Mouse (Mus musculus) neutrophil, adult 5-6 weeks (primary cell): Measurements from ENCODE around the gene Syt9. TPM values are rescaled to one million over a fixed set of nuclear protein-coding genes. Genes with fewer than 3 reads are reported as not detected.

Source experiments
- ATAC-seq: fragments of 151-379, 151-347 bp; 2 replicates; pipeline ENCODE4 v1.8.0; 2017; ENCODE audit warnings: mild to moderate bottlenecking, moderate TSS enrichment; ENCODE audit not compliant: insufficient number of reproducible peaks, poor library complexity, low FRiP score, severe bottlenecking; ENCODE audit errors: extremely low read depth
- total RNA-seq: library from RNA; stranded (forward); fragments of 200-1000 nt; gene quantifications from 2 replicates; pipeline ENCODE4 v1.2.3, GENCODE M21; 2017

The Syt9 gene
- total RNA-seq, 1 experiment from 2014 or later, result not detected

DNA sequence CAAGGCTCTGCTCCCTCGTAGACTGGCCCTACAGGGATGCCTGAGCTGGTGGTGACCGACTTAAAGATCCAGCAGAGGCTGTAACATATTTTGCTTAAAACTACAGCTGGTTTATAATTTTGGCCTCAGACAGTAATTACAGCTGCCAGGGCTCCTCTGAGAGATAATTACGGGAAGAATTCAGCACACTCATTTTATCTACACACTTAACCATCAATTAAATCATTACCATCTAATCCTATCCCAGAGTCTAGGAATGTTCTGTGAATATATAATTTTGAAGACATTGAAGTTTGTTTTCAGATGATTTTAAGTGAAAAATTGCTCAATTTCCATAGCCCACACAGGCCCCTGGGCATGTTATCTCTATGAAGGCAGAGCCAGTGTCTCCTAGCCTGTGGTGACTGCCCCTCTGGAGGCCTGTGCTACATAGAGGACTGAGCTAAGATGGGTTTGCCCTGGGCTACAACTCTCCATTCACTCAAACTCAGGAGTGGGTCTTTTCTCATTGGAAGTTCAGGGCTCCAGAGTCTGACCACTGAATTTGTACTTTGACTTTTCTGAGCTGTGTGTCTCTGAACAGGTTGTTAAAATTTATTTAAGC lies 157.7 kb downstream of the Syt9 start:
- no peak for ATAC-seq

DNA sequence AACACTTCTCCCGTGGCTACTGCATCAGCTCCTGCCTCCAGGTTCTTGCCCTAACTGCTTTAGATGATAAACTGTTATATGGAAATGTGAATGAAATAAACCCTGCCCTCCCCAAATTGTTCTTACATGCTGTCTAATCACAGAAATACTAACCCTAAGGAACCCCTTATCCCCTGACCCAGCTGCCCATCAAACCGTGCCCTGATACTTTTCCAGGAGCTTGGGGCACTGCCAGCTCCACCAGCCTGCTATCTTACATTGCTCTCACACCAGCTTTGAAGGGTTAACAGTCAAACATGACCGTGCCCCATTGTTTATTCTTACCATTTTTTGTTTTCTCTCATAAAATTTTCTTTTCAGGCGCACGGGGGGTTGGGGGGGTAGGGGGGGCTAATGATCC lies 158.8 kb downstream of the Syt9 start:
- ATAC-seq, result no peak

DNA sequence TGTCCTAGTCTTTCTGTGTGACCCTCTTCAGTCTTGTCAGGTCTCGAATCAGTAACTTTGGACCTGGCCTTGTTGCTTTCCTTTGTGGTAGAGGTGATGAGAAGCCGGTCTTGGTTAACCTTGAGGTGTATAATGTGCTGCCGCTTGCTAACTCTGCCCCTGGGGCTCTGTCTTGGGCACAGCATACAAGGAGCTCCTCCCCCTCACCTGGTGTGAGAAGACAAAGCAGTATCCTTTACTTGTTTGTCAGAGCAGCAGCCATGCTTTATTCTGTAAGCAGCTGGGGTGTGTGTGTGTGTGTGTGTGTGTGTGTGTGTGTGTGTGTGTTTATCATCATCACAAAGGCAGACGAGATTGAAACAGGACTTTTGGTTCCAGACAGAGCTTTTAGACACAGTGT lies 164.8 kb downstream of the Syt9 start:
- ATAC-seq, result no peak

DNA sequence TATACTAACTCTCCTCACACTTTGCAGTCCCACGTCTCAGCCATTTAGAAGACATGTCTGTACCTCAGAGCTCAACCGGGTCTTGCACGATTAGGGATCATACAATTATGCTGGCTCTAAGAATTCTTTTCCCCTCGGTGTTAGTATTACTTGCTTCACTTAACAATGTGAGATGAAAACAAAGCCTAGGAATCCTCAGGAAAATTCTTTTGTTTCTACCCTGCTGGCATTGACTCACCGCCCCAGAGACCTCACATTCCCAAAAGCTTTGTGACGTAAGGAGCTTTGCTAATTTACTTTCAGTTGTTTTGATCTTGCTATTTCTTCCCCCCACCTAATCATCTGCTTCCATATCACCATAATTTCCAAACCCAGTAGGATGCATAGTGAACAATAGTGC lies 166.0 kb downstream of the Syt9 start:
- ATAC-seq, result no peak

DNA sequence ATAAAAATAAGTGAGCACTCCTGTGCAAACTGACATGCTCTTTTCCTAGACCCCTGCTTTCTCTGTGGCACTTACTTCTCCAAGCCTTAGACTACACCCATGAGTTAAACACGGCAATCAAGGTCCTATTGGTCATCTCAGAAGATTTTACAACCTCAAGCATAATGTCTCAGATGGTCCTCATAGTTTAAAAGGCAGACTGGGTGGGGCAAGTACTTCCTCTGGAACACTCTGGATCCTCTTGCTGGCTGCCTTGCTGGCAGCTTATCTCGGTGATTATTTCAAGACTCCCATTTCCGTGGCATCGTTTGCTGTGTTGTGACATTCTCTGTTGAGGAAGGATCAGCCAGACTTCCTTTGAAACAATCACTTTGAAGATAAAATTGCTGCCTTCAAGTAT lies 169.5 kb downstream of the Syt9 start:
- ATAC-seq, result no peak

DNA sequence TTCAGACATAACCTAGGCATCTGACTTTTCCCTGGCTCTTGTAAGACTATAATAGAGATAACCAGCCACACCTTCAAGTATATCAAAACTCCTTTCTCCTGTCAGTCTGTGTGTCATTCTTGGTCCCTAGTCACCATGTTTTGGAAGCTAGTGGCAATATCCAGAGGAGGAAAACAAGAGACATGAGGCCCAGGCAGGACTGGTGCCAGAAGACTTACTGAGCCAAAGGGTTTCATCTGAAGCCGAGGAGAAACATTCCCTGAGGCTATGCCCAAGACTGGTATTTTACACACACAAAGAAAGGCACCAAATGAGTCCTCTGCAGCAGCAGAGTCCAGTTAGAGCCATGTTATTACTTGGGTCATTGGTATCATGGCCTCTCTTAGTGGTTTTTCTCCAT lies 174.5 kb downstream of the Syt9 start:
- no peak for ATAC-seq

DNA sequence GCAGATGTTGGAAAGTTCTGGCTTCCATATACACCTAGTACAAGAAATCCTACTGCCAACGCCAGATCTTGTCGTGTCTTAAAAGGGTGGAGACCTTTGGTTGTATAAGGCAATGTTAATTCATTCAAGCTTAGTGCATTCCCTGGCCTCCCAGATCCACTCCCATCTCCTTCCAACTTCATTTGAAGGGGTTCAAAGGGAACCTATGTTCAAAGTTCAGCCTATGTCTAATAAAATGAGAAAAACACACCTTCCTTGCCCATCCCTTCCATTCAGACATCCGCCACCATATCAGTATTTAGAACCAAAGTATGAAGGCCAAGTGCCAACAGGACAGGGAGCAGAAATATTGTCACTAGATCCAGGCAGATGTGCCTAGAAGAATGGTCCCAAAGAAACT lies 177.3 kb downstream of the Syt9 start:
- ATAC-seq, result no peak

DNA sequence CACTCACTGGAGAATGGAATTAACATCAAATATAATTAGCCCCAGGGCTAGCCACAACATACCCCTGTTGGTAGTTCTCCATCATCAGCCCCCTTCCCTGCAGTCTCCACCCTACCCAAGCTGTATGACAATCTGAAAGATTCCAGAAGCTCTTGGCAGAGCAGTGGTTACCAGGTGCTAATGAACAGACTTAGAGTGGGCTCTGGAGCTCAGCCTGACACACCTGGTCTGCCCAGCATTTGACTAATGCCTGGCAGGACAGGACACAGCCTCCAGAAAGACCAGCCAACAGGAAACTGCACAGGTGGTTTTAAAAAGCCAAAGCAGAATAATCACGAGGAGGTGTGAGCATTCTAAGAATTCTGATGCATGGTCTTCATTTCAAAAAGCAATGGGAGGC lies 182.9 kb downstream of the Syt9 start:
- ATAC-seq, result no peak

DNA sequence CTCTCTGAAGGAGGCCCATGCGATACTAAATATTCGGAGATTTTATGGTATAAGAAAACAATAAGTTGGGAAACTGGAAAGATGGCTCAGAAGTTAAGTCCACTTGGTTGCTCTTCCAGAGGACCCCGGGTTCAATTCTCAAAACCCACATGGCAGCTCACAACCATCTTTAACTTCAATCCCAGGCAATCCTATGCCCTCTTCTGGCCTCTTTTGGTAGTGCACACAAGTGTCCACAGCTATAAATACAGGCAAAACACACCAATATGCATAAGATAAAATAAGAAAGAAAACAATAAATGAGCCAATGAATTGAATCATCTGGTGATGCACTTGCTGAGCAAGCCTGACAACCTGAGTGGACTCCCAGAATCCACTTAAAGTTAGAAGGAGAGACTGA lies 185.4 kb downstream of the Syt9 start:
- no peak for ATAC-seq

DNA sequence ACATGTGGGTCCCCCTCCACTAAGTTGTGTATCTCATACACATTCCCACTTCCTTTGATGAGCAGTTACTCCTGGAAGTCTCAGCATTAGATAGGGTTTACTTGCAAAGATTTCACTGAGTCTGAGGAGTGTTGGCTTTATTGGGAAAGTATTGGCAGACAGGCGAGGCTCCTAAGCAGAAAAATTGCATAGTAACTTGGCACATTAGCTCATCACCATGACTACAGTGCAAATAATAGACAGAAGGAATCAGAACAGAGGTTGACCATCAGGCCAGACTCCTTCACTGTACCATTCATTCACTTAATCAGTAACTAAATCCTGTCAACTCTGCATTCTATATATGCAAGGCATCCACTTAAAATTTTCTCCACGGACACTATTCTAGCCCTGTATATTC lies 190.1 kb downstream of the Syt9 start:
- no peak for ATAC-seq

DNA sequence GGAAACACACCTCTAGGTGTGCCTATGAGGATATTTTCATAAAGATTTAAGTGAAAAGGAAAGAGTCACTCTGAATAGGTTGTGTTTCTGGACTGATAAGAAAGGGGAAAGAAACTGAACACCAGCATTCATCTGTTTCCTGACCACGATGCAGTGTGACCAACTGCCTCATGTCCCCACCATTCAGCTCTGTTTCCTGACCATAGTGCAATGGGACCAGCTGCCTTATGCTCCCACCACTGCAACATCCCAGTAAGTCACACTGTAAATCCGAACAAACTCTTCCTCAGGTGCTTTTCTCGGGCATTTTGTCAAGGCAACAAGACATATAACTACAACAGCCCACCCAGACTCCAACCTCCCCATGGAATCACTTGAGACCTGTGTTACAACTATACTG lies 191.1 kb downstream of the Syt9 start:
- ATAC-seq, result no peak

DNA sequence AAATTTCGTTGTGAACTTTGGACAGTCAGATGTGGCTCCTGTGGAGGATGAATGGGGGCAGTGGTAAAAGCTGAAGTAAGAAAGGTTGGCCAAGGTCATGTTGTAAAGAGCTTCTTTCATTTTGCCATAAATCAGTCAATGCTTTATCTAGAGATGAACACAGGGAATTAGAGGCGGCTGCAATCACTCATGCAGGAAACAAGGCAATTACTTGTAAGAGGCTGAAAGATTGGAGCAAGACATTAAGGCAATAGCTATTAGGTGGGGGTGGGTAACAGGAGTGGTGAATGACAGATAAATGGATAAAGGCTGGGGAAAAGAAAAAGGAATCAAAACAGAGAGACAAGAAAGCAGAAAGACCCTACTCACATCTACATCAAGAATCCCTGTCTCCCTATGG lies 193.2 kb downstream of the Syt9 start:
- ATAC-seq, result no peak

DNA sequence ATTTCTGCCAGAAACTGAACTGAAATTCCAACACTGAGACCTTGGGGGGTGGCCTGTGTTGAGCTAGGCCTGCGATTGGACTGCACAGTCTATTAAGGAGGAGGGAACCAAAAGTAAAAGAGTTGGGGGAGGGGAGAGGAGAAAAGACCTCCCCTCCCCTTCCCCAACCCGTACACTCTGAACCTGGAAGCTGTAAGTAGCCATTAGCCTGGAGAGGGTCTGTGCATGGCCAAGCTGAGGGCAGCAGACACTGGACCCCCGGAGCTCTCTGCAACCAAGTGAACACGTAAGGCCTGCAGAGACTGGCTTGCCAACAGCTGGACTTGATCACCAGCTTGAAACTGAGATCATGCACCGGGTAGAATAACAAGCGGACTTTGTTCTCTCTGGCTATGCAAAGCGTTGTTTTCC lies 196.7 kb downstream of the Syt9 start, which contains the start of gene Olfml1:
TSS of gene Olfml1 (plus strand) at position 186 of the 411 bp plus-strand sequence.
- ATAC-seq, result no peak

DNA sequence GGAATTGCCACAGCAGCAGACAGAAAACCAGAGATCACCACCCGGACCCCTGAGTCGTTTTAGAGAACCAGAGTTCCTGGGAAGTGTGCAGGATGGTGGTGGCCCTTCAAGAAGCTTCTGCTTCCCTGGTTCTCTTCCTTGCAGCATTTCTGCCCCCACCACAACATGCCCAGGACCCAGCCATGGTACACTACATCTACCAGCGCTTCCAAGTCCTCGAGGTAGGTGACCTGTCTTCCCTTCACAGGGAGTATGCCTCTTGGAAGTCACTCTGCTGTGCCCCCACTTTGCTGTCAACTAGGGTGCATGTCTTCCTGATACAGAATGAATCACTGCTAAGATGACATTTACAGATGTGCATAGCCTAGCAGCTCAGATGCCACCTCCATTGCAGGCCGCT lies 197.1 kb downstream of the Syt9 start:
- no peak for ATAC-seq

DNA sequence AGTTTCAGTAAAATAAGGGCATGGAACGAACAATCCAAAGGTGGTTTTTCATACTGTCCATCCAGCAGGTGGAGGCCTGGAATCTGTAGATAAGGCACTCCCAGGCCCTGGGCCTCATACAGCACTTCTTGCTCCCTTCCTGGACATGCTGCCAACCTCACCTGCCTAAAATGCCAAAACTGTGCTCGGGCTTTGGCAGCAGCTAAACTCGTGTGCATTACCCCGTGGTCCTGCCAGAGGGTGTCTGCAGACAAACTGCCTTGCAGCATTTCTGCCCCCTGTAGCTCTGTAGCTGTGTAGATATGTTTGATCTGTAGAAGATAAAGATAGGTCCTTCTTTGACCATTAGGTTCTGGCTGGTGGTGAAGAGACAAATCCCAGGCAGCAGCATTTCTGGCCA lies 198.4 kb downstream of the Syt9 start:
- no peak for ATAC-seq

DNA sequence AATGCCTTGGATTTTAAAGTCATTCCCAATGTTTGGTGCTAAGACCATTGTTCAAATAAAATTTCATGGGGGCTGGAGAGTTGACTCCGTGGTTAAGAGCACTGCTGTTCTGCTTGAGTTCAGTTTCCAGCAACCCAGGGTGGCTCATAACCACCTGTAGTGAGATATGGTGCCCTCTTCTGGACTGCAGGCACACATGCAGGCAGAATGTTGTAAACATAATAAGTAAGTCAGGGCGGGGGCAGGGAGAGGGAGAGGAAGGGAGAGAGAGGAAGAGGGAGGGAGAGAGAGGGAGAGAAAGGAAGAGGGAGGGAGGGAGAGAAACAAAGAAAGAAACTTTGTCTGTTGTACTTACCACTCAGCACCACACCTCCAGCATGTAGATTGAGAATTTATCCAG lies 203.3 kb downstream of the Syt9 start:
- ATAC-seq, result no peak

DNA sequence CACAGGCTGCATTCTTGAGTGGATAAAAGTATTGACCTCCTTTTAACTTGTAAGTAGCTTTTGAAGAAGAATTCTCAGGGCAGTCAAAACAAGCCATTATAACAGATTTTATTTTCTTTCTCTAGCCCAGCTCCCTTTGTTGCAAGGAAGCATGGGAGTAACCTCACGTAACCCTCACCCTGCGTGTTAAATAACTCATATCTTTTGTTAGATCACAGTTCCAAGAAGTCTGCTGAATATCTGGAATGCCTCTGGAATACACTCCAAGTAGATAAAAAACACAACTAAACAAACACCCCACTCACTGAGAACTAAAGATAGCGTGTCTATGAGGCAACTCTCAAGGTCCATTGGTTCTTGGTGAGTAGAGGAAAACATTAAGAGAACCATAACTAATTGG lies 203.7 kb downstream of the Syt9 start:
- no peak for ATAC-seq

DNA sequence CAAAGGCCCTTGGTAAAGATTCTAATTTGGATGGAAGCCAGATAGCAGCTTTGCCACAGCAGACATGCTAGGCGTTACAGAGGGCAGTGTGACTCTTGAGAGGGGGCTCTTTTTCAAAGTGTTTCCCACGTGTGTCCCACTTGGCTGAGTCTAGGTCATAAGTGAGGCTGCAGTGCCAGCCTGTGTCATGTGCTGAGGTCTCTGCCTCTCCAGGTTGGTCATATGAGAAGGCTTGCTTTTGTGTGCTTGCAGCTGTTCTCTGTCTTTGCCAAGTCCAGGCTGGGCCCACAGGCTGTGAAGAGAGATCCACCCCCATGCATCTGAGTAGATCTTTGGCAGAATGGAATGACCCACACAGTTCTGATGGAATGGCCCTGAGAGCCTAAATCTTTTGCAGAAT lies 222.1 kb downstream of the Syt9 start:
- ATAC-seq, result no peak

DNA sequence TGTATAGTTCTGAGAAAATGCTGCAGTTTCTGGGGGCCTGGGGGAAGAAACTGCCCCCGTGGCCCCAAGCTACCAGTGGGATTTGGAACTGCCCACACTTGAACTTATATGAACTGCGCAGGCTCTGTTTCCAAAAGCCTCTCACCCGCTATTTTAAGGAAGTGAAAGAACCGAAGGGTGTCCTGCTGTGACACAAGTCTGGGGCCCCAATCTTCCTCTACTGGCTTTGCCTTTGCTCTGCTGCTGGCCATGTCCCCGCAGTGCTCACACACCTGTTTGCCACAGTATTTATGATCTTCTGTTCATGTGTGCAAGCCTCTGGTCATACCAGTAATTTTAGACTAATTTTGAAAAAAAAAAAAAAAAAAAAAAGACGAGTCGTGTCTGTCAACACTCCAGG lies 223.4 kb downstream of the Syt9 start:
- peak; percentile 76 for ATAC-seq

DNA sequence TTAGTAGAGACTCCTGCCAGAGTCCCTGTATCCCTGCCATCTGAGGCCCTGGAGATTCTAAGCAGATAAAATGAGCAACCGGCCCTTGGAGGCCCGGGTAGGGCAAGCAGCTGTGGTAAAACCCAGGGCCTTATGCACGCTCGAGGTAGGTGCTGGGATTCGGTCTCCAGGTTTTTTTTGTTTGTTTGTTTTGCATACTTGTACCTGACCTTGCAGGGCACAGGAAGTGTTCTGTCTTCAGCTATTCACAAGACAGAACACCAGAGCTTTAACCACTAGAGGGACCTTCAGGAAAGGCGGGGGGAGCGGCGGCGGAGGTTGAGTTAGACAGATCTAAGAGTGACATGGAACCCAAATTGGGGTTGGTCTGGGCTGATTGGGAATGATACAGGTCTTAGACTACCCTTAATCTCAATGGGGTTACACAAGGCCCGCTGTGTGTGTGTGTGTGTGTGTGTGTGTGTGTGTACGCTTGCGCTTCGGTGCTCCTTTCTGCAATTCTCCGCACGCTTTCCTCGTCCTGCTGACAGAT lies 223.9 kb downstream of the Syt9 start:
- peak; percentile 75 for ATAC-seq

DNA sequence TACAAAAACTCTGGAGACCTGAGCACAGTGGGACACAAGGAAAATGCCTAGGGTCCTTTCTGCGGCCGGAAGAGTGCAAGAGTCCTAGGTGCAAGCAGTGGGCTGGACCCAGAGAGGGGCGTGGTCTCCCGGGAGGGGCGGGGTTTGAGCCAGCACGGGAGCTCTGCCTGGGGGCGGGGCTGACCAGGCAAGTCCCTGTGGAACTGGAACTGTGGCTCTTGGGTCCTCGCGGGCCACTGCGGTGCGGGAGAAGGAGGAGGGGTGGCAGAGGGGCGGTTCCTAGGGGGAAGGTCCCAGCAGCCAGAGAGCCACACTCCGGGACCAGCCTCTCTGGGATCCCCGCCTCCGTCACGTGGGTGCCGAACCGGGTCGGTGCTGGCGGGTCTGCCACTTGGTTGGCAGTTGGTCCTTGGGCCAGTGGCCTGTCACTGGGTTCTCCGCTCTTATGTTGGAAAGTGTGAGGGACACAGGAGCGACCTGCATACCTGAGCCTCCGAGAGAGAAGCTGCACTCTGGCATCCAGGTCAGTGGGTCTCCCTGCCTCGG lies 224.4 kb downstream of the Syt9 start, which contains the start of gene Ppfibp2:
TSS of gene Ppfibp2 (plus strand) at position 351 of the 546 bp plus-strand sequence.
- ATAC-seq, result peak; percentile 70
